Mouse (Mus musculus) liver, adult 2 months (tissue): ENCODE data around the gene Grk5. TPM values are rescaled to one million over a fixed set of nuclear protein-coding genes. Genes with fewer than 3 reads are reported as not detected.

Source experiments
- DNase-seq: peaks from one replicate; pipeline ENCODE4 v3.0.0-alpha.2; 2011; ENCODE audit warnings: low read depth, low spot score; ENCODE audit errors: extremely low read depth
- H3K27ac ChIP-seq: fragments of 200-500 bp; replicated peaks from 2 replicates; pipeline ENCODE4 v1.5.1; 2012; ENCODE audit warnings: low read depth, mild to moderate bottlenecking, control low read depth, inconsistent platforms, low read length; ENCODE audit not compliant: insufficient read depth
- H3K27me3 ChIP-seq: fragments of 200-500 bp; 2 replicates; pipeline ENCODE4 v1.6.1; 2012; ENCODE audit warnings: mild to moderate bottlenecking, moderate library complexity, low read length, inconsistent platforms; ENCODE audit not compliant: control insufficient read depth, insufficient read depth
- H3K36me3 ChIP-seq: fragments of 200-500 bp; 2 replicates; pipeline ENCODE4 v1.6.1; 2012; ENCODE audit warnings: low read length, inconsistent platforms; ENCODE audit not compliant: control insufficient read depth, insufficient read depth
- H3K4me1 ChIP-seq: fragments of 200-500 bp; 2 replicates; pipeline ENCODE4 v1.6.1; 2011; ENCODE audit warnings: low read length; ENCODE audit not compliant: control insufficient read depth, insufficient read depth
- H3K4me3 ChIP-seq: fragments of 200-500 bp; 2 replicates; pipeline ENCODE4 v1.5.1; 2011; ENCODE audit warnings: low read depth, mild to moderate bottlenecking, control low read depth, low read length, moderate library complexity; ENCODE audit not compliant: insufficient read depth
- H3K79me2 ChIP-seq: fragments of 200-500 bp; 2 replicates; pipeline ENCODE4 v1.6.1; 2012; ENCODE audit warnings: inconsistent platforms, mild to moderate bottlenecking, low read length, moderate library complexity; ENCODE audit not compliant: control insufficient read depth, insufficient read depth
- H3K9ac ChIP-seq: fragments of 200-500 bp; 2 replicates; pipeline ENCODE4 v1.6.1; 2012; ENCODE audit warnings: low read depth, mild to moderate bottlenecking, control low read depth, inconsistent platforms, low read length
- CTCF ChIP-seq: fragments of 200-500 bp; IDR thresholded peaks from 2 replicates; pipeline ENCODE4 v1.5.1; 2011; ENCODE audit warnings: low read depth, low read length, control low read depth
- POLR2A ChIP-seq: fragments of 200-500 bp; IDR thresholded peaks from 2 replicates; pipeline ENCODE4 v1.6.1; 2011; ENCODE audit warnings: low read length, control low read depth; ENCODE audit not compliant: insufficient read depth; ENCODE audit errors: extremely low read depth
- WGBS: fragments of 180-500 bp; shearing (Covaris S2); methylation state at CpG from one replicate; pipeline ENCODE4 v1.1.7; 2018; 5-methylcytosine and 5-hydroxymethylcytosine counted together
- polyA plus RNA-seq: library from polyadenylated mRNA; depleted of rRNA; stranded (reverse); fragments of >200 nt; gene quantifications from 2 replicates; pipeline ENCODE4 v1.2.3, GENCODE M21; 2012
- total RNA-seq: library from RNA; depleted of rRNA; stranded (reverse); fragments of >200 nt; gene quantifications from 2 replicates; pipeline ENCODE4 v1.2.3, GENCODE M21; 2014

Grk5 gene
- total and polyA plus RNA-seq, 2 experiments, result 0.48 to 2.2 TPM

- Histone ChIP-seq H3K27me3 (no peaks in the 10 kb centered on the region), H3K27ac (no peak overlapping the region), H3K36me3 (no peaks in the 10 kb centered on the region), H3K79me2 (no peaks in the 10 kb centered on the region), H3K4me1 (peaks cover 11% of the 10 kb centered on the region), H3K9ac (no peak overlapping the region), H3K4me3 (no peak overlapping the region)
- no peak for DNase-seq
- WGBS, result 100% methylated on average over 1 of the region's 1 CpGs
- TF ChIP-seq POLR2A (no peak), CTCF (no peak)
These were observed 159.9 kb downstream of the Grk5 start for GRCm38 (mm10) chr19:61049413-61049812.

- H3K9ac ChIP-seq, result no peak overlapping the region
- no peaks in the 10 kb centered on the region for H3K36me3 ChIP-seq
- peaks cover 11% of the 10 kb centered on the region for H3K4me1 ChIP-seq
- no peak overlapping the region for H3K27ac ChIP-seq
- H3K4me3 ChIP-seq, result no peak overlapping the region
- TF ChIP-seq CTCF, result no peak
- TF ChIP-seq POLR2A, result no peak
- H3K79me2 ChIP-seq, result no peaks in the 10 kb centered on the region
- 19% methylated on average over 1 of the region's 1 CpGs for WGBS
- H3K27me3 ChIP-seq, result no peaks in the 10 kb centered on the region
- peak; percentile 99 for DNase-seq
These were observed 161.6 kb downstream of the Grk5 start for GRCm38 (mm10) chr19:61051151-61051550.

GRCm38 (mm10) chr19:61052008-61052407 lies 162.5 kb downstream of the Grk5 start:
- no peak overlapping the region for H3K27ac ChIP-seq
- TF ChIP-seq CTCF, result no peak
- TF ChIP-seq POLR2A, result no peak
- no peaks in the 10 kb centered on the region for H3K36me3 ChIP-seq
- no peak for DNase-seq
- no peak overlapping the region for H3K4me3 ChIP-seq
- H3K79me2 ChIP-seq, result no peaks in the 10 kb centered on the region
- peaks cover 12% of the 10 kb centered on the region for H3K4me1 ChIP-seq
- no peaks in the 10 kb centered on the region for H3K27me3 ChIP-seq
- no peak overlapping the region for H3K9ac ChIP-seq

- H3K4me1 ChIP-seq, result peaks cover 16% of the 10 kb centered on the region
- H3K9ac ChIP-seq, result no peak overlapping the region
- H3K36me3 ChIP-seq, result no peaks in the 10 kb centered on the region
- H3K4me3 ChIP-seq, result no peak overlapping the region
- no peaks in the 10 kb centered on the region for H3K27me3 ChIP-seq
- TF ChIP-seq CTCF, result no peak
- no peak for TF ChIP-seq POLR2A
- no peak for DNase-seq
- H3K79me2 ChIP-seq, result no peaks in the 10 kb centered on the region
- H3K27ac ChIP-seq, result no peak overlapping the region
These were observed 163.2 kb downstream of the Grk5 start for GRCm38 (mm10) chr19:61052786-61053185.

GRCm38 (mm10) chr19:61056783-61057410 lies 167.3 kb downstream of the Grk5 start:
- H3K4me1 ChIP-seq, result peaks cover 17% of the 10 kb centered on the region
- no peak overlapping the region for H3K4me3 ChIP-seq
- H3K36me3 ChIP-seq, result no peaks in the 10 kb centered on the region
- H3K27ac ChIP-seq, result no peak overlapping the region
- no peak for DNase-seq
- 66% methylated on average over 5 of the region's 5 CpGs for WGBS
- H3K27me3 ChIP-seq, result no peaks in the 10 kb centered on the region
- H3K9ac ChIP-seq, result no peak overlapping the region
- no peaks in the 10 kb centered on the region for H3K79me2 ChIP-seq
- TF ChIP-seq POLR2A (no peak), CTCF (no peak)

GRCm38 (mm10) chr19:61057581-61057980 lies 168.0 kb downstream of the Grk5 start:
- no peaks in the 10 kb centered on the region for H3K36me3 ChIP-seq
- 11% methylated on average over 3 of the region's 3 CpGs for WGBS
- no peak overlapping the region for H3K9ac ChIP-seq
- H3K4me3 ChIP-seq, result no peak overlapping the region
- DNase-seq, result peak; percentile 94
- peaks cover 16% of the 10 kb centered on the region for H3K4me1 ChIP-seq
- no peaks in the 10 kb centered on the region; the same call in 1 of the 2 replicates for H3K79me2 ChIP-seq
- H3K27ac ChIP-seq, result peak overlapping the region; percentile 53; the same call in 1 of the 2 replicates
- TF ChIP-seq POLR2A, result no peak
- TF ChIP-seq CTCF, result no peak
- no peaks in the 10 kb centered on the region for H3K27me3 ChIP-seq
